Mouse (Mus musculus) T-helper 1 cell (primary cell): Measurements from ENCODE around the gene Tgm7.

Experiments
- in situ Hi-C: fragments of 300-600 bp; cut with MboI, MseI; formaldehyde crosslinking; loops from one replicate; pipeline ENCODE4 v1.15.1; 2025; ENCODE audit warnings: high pct_unique_total_duplicates

Gene Tgm7

GRCm38 (mm10) chr2:121074747-121075146 is 34.8 kb downstream of the Tgm7 start:
- in situ Hi-C loops: no loop called here

DNA sequence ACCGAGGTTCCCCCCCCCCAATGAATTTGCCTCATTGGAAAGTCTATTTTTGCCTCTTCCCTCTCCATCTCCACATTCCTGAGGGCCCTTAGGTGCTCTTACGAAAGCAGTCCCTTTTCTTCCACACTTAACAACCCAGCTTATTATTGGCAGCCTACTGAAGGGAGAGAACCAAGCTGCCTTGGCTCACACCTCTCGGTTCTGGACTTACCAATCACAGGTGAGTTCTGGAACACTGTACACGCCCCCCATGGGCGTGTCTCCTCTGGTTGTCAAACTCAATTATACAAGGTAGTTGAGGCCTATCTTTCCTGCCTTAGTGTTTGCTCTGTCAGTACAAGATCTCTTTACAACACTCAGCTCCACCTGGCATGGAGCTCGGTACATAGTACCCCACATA is 37.7 kb downstream of the Tgm7 start:
- in situ Hi-C loops: no loop called here

DNA sequence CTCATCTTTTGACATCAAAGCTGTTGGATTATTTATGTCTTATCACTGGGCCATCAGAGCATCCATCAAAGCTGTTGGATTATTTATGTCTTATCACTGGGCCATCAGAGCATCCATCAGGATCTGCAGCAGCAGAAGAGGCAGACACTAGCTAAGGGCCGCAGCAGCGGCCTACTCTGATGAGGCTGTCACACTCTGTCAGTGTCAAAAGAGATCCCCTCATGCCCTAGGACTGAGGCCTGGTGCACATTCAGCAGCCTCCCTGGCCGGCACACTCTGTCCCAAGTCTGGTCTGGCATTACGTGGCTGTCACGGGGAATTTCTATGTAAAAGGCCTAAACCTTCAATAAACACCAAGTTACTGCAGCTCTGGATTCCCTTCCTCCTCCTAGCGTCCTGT is 40.1 kb downstream of the Tgm7 start:
- in situ Hi-C loops: no loop called here

GRCm38 (mm10) chr2:121067116-121067515 is 42.5 kb downstream of the Tgm7 start:
- in situ Hi-C loops: no loop called here

DNA sequence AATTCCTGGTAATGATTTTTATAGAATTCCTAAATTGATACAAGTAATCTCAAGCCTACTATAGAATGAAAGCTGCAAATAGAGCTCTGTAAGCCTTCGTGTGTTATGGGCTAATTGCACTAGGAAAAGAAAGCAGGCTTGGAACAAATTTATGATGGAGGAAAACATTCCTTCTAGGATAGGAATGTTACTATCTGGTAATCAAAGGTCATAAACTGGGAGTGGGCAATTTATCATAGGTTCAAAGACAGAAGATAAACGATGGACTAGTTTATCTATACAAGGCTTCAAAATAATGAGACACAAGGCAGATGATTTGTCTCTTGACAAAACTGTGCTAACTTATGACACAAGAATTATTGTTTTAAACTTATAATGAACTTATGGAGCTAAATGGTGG is 48.3 kb downstream of the Tgm7 start:
- in situ Hi-C loops: no loop called here

GRCm38 (mm10) chr2:121057997-121058396 is 51.6 kb downstream of the Tgm7 start:
- in situ Hi-C loops: no loop called here

DNA sequence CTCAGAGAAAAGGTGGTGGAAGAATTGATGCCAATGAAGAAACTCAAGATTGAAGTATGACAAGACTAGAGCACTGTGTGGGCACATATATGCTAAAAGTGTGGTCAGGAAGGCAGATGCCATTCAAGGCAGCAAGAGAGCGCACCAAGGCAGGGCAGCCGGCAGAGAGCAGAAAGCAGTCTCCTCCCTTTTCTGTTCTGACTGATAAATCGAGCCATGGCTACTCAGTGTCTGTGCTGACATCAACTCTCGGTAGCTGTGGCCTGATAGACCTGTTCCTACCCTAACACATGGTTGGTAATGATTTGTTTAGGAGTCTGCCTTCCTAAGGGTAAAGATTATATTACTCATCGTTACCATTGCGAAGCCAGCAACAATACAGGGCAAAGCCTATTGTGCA is 53.7 kb downstream of the Tgm7 start:
- in situ Hi-C loops: no loop called here

- in situ Hi-C loops: no loop called here
Observed at GRCm38 (mm10) chr2:121054060-121054459, 55.5 kb downstream of the Tgm7 start.

GRCm38 (mm10) chr2:121052176-121052575 is 57.4 kb downstream of the Tgm7 start:
- in situ Hi-C loops: no loop called here

DNA sequence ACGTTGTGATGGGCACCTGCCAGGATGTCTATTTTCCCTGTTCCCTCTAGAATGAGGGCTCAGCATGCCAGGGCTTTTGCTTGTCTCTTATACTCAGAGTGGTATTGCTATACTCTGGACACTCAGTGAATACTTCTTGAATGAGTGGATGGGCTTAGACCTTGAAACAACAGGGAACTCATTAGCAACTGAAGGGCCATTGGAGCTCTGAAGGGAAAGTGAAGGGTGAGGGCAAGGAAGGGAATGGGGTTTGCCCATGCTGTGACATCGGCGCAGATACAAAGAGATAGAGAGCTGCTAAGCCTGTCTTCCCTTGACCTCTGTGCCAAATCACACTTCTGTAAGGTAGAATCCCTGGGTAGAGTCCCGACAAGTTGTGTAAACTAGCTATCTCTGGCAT is 63.9 kb downstream of the Tgm7 start:
- in situ Hi-C loops: loop anchor here (10.0 kb wide), 1 partner anchor 1211 kb away; no protein-coding TSS in a partner anchor
